Mouse (Mus musculus) brain, embryonic 14.5 days (tissue): Measurements from ENCODE around the gene Yipf1.

Source experiments
- CTCF ChIP-seq: fragments of 200-500 bp; IDR thresholded peaks from 2 replicates; pipeline ENCODE4 v1.5.1; 2012; ENCODE audit warnings: inconsistent platforms, mild to moderate bottlenecking, moderate library complexity, borderline replicate concordance; ENCODE audit not compliant: insufficient read depth, insufficient read length; ENCODE audit errors: extremely low read depth
- POLR2A ChIP-seq: fragments of 200-500 bp; IDR thresholded peaks from 2 replicates; pipeline ENCODE4 v1.6.1; 2012; ENCODE audit warnings: mild to moderate bottlenecking, inconsistent platforms, borderline replicate concordance; ENCODE audit not compliant: poor library complexity, insufficient read depth, insufficient read length, severe bottlenecking; ENCODE audit errors: extremely low read depth

- TF ChIP-seq CTCF (no peak), POLR2A (no peak)
Observed at GRCm38 (mm10) chr4:107303531-107303930, 10.6 kb upstream of the Yipf1 start.
